Mouse (Mus musculus): ENCODE measurements at regions not wholly inside any gene's neighbourhood (a gene's known extent, or its start where the extent isn't known, plus 50 kb on each side); places are given as distances from the start of the nearest gene placed in this dataset.
"Not testable (repeated sequence)": the region's sequence is repeated elsewhere in the genome, so short reads cannot be mapped to it uniquely, and the experiment has no call there.

GRCm38 (mm10) chr2:166516261-166516660 is 197.4 kb downstream of the Prex1 start:
- Histone ChIP-seq H3K4me3 (ENCODE audit: low read depth, low read length) (no peak overlapping the region), H3K36me3 (ENCODE audit: control insufficient read depth, insufficient read depth, low read length) (no peaks in the 10 kb centered on the region), H3K9me3 (ENCODE audit: control insufficient read depth, low read length) (no peaks in the 10 kb centered on the region), H3K9ac (ENCODE audit: low read length) (no peak overlapping the region), H3K4me1 (ENCODE audit: control insufficient read depth, insufficient read depth, low read length) (peaks cover 13% of the 10 kb centered on the region), H3K4me2 (ENCODE audit: low read depth) (no peak overlapping the region), H3K27me3 (ENCODE audit: control insufficient read depth, insufficient read depth, low read length) (no peaks in the 10 kb centered on the region), H3K27ac (ENCODE audit: low read depth, low read length) (no peak overlapping the region)
- 79% methylated on average over 1 of the region's 1 CpGs for WGBS
- DNase-seq (ENCODE audit: low spot score) = no peak
- ATAC-seq (ENCODE audit: insufficient read depth, low FRiP score, low TSS enrichment) = no peak

- WGBS = 39% methylated on average over 8 of the region's 8 CpGs
- ATAC-seq (ENCODE audit: insufficient read depth, low FRiP score, low TSS enrichment) (no peak), DNase-seq (ENCODE audit: low spot score) (no peak)
- Histone ChIP-seq H3K4me3 (ENCODE audit: low read depth, low read length) (no peak overlapping the region), H3K4me1 (ENCODE audit: control insufficient read depth, insufficient read depth, low read length) (peaks cover 13% of the 10 kb centered on the region), H3K27me3 (ENCODE audit: control insufficient read depth, insufficient read depth, low read length) (no peaks in the 10 kb centered on the region), H3K9ac (ENCODE audit: low read length) (no peak overlapping the region), H3K36me3 (ENCODE audit: control insufficient read depth, insufficient read depth, low read length) (no peaks in the 10 kb centered on the region), H3K27ac (ENCODE audit: low read depth, low read length) (no peak overlapping the region), H3K9me3 (ENCODE audit: control insufficient read depth, low read length) (no peaks in the 10 kb centered on the region), H3K4me2 (ENCODE audit: low read depth) (no peak overlapping the region)
Measured at GRCm38 (mm10) chr2:166514664-166515063, 199.0 kb downstream of the Prex1 start.

- Histone ChIP-seq H3K4me2 (ENCODE audit: low read depth) (no peak overlapping the region), H3K27ac (ENCODE audit: low read depth, low read length) (no peak overlapping the region), H3K4me1 (ENCODE audit: control insufficient read depth, insufficient read depth, low read length) (peaks cover 7% of the 10 kb centered on the region), H3K36me3 (ENCODE audit: control insufficient read depth, insufficient read depth, low read length) (no peaks in the 10 kb centered on the region), H3K4me3 (ENCODE audit: low read depth, low read length) (no peak overlapping the region), H3K27me3 (ENCODE audit: control insufficient read depth, insufficient read depth, low read length) (no peaks in the 10 kb centered on the region), H3K9me3 (ENCODE audit: control insufficient read depth, low read length) (no peaks in the 10 kb centered on the region), H3K9ac (ENCODE audit: low read length) (no peak overlapping the region)
- ATAC-seq (ENCODE audit: insufficient read depth, low FRiP score, low TSS enrichment) (no peak), DNase-seq (ENCODE audit: low spot score) (no peak)
- 71% methylated on average over 8 of the region's 8 CpGs for WGBS
Measured at GRCm38 (mm10) chr2:166512488-166512887, 201.1 kb downstream of the Prex1 start.

- not testable (repeated sequence) for H3K9me3 ChIP-seq (ENCODE audit: control insufficient read depth, low read length); H3K27me3 ChIP-seq (ENCODE audit: control insufficient read depth, insufficient read depth, low read length); ATAC-seq (ENCODE audit: insufficient read depth, low FRiP score, low TSS enrichment); H3K4me1 ChIP-seq (ENCODE audit: control insufficient read depth, insufficient read depth, low read length); H3K36me3 ChIP-seq (ENCODE audit: control insufficient read depth, insufficient read depth, low read length); H3K4me3 ChIP-seq (ENCODE audit: low read depth, low read length); H3K9ac ChIP-seq (ENCODE audit: low read length); DNase-seq (ENCODE audit: low spot score); H3K4me2 ChIP-seq (ENCODE audit: low read depth); H3K27ac ChIP-seq (ENCODE audit: low read depth, low read length)
- WGBS = 79% methylated on average over 3 of the region's 3 CpGs
Measured at GRCm38 (mm10) chr2:166511477-166511876, 202.2 kb downstream of the Prex1 start.

- no peaks in the 10 kb centered on the region for H3K4me1 ChIP-seq (ENCODE audit: control insufficient read depth, insufficient read depth, low read length)
- H3K4me2 ChIP-seq (ENCODE audit: low read depth) = no peak overlapping the region
- H3K36me3 ChIP-seq (ENCODE audit: control insufficient read depth, insufficient read depth, low read length) = no peaks in the 10 kb centered on the region
- H3K9me3 ChIP-seq (ENCODE audit: control insufficient read depth, low read length) = no peaks in the 10 kb centered on the region
- H3K9ac ChIP-seq (ENCODE audit: low read length) = no peak overlapping the region
- no peak overlapping the region for H3K27ac ChIP-seq (ENCODE audit: low read depth, low read length)
- 85% methylated on average over 4 of the region's 4 CpGs for WGBS
- DNase-seq (ENCODE audit: low spot score) (no peak), ATAC-seq (ENCODE audit: insufficient read depth, low FRiP score, low TSS enrichment) (no peak)
- no peaks in the 10 kb centered on the region for H3K27me3 ChIP-seq (ENCODE audit: control insufficient read depth, insufficient read depth, low read length)
- H3K4me3 ChIP-seq (ENCODE audit: low read depth, low read length) = no peak overlapping the region
Measured at GRCm38 (mm10) chr2:166510776-166511175, 202.9 kb downstream of the Prex1 start.

GRCm38 (mm10) chr2:166509591-166509990 is 204.0 kb downstream of the Prex1 start:
- ATAC-seq (ENCODE audit: insufficient read depth, low FRiP score, low TSS enrichment) (no peak), DNase-seq (ENCODE audit: low spot score) (no peak)
- Histone ChIP-seq H3K9me3 (ENCODE audit: control insufficient read depth, low read length) (no peaks in the 10 kb centered on the region), H3K4me3 (ENCODE audit: low read depth, low read length) (no peak overlapping the region), H3K4me1 (ENCODE audit: control insufficient read depth, insufficient read depth, low read length) (peaks cover 6% of the 10 kb centered on the region; the same call in 1 of the 2 replicates), H3K9ac (ENCODE audit: low read length) (no peak overlapping the region), H3K27me3 (ENCODE audit: control insufficient read depth, insufficient read depth, low read length) (no peaks in the 10 kb centered on the region), H3K36me3 (ENCODE audit: control insufficient read depth, insufficient read depth, low read length) (no peaks in the 10 kb centered on the region), H3K4me2 (ENCODE audit: low read depth) (no peak overlapping the region), H3K27ac (ENCODE audit: low read depth, low read length) (no peak overlapping the region)
- 70% methylated on average over 10 of the region's 10 CpGs for WGBS

- ATAC-seq (ENCODE audit: insufficient read depth, low FRiP score, low TSS enrichment) (no peak), DNase-seq (ENCODE audit: low spot score) (no peak)
- Histone ChIP-seq H3K27ac (ENCODE audit: low read depth, low read length) (no peak overlapping the region), H3K4me2 (ENCODE audit: low read depth) (no peak overlapping the region), H3K9me3 (ENCODE audit: control insufficient read depth, low read length) (no peaks in the 10 kb centered on the region), H3K36me3 (ENCODE audit: control insufficient read depth, insufficient read depth, low read length) (no peaks in the 10 kb centered on the region), H3K4me1 (ENCODE audit: control insufficient read depth, insufficient read depth, low read length) (peaks cover 8% of the 10 kb centered on the region; the same call in 1 of the 2 replicates), H3K4me3 (ENCODE audit: low read depth, low read length) (no peak overlapping the region), H3K27me3 (ENCODE audit: control insufficient read depth, insufficient read depth, low read length) (no peaks in the 10 kb centered on the region), H3K9ac (ENCODE audit: low read length) (no peak overlapping the region)
- WGBS = 73% methylated on average over 8 of the region's 8 CpGs
Measured at GRCm38 (mm10) chr2:166508656-166509420, 204.8 kb downstream of the Prex1 start.

GRCm38 (mm10) chr2:166505309-166505708 is 208.3 kb downstream of the Prex1 start:
- Histone ChIP-seq H3K9me3 (ENCODE audit: control insufficient read depth, low read length) (no peaks in the 10 kb centered on the region), H3K4me2 (ENCODE audit: low read depth) (no peak overlapping the region), H3K36me3 (ENCODE audit: control insufficient read depth, insufficient read depth, low read length) (no peaks in the 10 kb centered on the region), H3K9ac (ENCODE audit: low read length) (no peak overlapping the region), H3K4me3 (ENCODE audit: low read depth, low read length) (no peak overlapping the region), H3K27ac (ENCODE audit: low read depth, low read length) (no peak overlapping the region), H3K27me3 (ENCODE audit: control insufficient read depth, insufficient read depth, low read length) (no peaks in the 10 kb centered on the region), H3K4me1 (ENCODE audit: control insufficient read depth, insufficient read depth, low read length) (peaks cover 8% of the 10 kb centered on the region; the same call in 1 of the 2 replicates)
- ATAC-seq (ENCODE audit: insufficient read depth, low FRiP score, low TSS enrichment) (no peak), DNase-seq (ENCODE audit: low spot score) (no peak)
- 61% methylated on average over 9 of the region's 9 CpGs for WGBS

- Histone ChIP-seq H3K36me3 (ENCODE audit: control insufficient read depth, insufficient read depth, low read length) (no peaks in the 10 kb centered on the region), H3K27ac (ENCODE audit: low read depth, low read length) (no peak overlapping the region), H3K9ac (ENCODE audit: low read length) (no peak overlapping the region), H3K9me3 (ENCODE audit: control insufficient read depth, low read length) (no peaks in the 10 kb centered on the region), H3K4me1 (ENCODE audit: control insufficient read depth, insufficient read depth, low read length) (peaks cover 8% of the 10 kb centered on the region; the same call in 1 of the 2 replicates), H3K4me2 (ENCODE audit: low read depth) (no peak overlapping the region), H3K27me3 (ENCODE audit: control insufficient read depth, insufficient read depth, low read length) (no peaks in the 10 kb centered on the region), H3K4me3 (ENCODE audit: low read depth, low read length) (no peak overlapping the region)
- no peak for DNase-seq (ENCODE audit: low spot score)
- ATAC-seq (ENCODE audit: insufficient read depth, low FRiP score, low TSS enrichment) = no peak
- 68% methylated on average over 6 of the region's 6 CpGs for WGBS
Measured at GRCm38 (mm10) chr2:166503666-166504065, 210.0 kb downstream of the Prex1 start.
